18 mouse cellular contexts compared by ENCODE assay signal in the genomic region with DNA sequence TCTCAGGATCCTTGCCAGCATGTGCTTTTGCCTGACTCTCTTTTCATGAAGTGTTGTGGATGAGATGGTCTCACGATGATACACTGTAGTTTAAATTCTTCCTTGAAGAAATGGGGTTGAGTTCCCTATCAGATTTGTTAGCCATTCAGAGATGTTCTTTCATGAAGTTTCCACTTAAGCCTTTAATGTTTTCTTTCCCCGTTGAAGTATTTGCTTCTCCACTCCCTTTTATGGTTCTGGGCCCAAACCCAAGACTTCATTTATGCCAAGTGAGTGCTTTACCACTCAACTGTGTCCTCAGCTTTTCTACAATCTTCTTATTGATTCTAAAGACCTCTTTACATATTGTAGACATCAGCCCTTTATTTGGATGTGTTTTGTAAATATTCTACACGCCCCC.
DNase-seq lines count a peak whose midpoint lies in the region; ATAC-seq and TF ChIP-seq lines count a peak whose summit lies in the region.
"Had no signal": no experiment of that assay in that cellular context is flagged by ENCODE, and none has a peak within 500 bp of the region (broad histone marks: within the 10 kb centered on the region; RNA-seq: fewer than 3 reads in every experiment).

No protein-coding gene starts in this region.

- peak overlapping the region; percentile 65 for H3K4me3 ChIP-seq in megakaryocyte, embryonic 14.5 days (replicated peaks)
- H3K4me3 ChIP-seq in liver, postnatal 0 days (ENCODE audit: low read depth, low read length), result no peak overlapping the region
- H3K4me3 ChIP-seq: embryonic facial prominence, embryonic 13.5 days; forebrain, embryonic 13.5 days; gastrocnemius, adult 2 months; heart, embryonic 12.5 days had no signal

- peaks cover 4% of the 10 kb centered on the region for H3K36me3 ChIP-seq in megakaryocyte, embryonic 14.5 days (replicated peaks; ENCODE audit: low read length)
- H3K36me3 ChIP-seq in liver, postnatal 0 days (replicated peaks; ENCODE audit: insufficient read depth, low read length), result no peaks in the 10 kb centered on the region
- H3K36me3 ChIP-seq: embryonic facial prominence, embryonic 13.5 days; heart, embryonic 12.5 days had no signal

- no peak for ATAC-seq in megakaryocyte, adult 5-6 weeks (ENCODE audit: poor library complexity, severe bottlenecking)
- no peak for ATAC-seq in liver, postnatal 0 days
- no peak for ATAC-seq in erythroblast, adult 5-6 weeks (replicated peaks; ENCODE audit: low FRiP score, poor library complexity, severe bottlenecking)
- ATAC-seq: forebrain, embryonic 13.5 days had no signal

- peaks cover 82% of the 10 kb centered on the region for H3K4me1 ChIP-seq in megakaryocyte, embryonic 14.5 days
- H3K4me1 ChIP-seq in liver, postnatal 0 days (ENCODE audit: insufficient read depth), result peaks cover 24% of the 10 kb centered on the region
- H3K4me1 ChIP-seq: embryonic facial prominence, embryonic 13.5 days; forebrain, embryonic 13.5 days had no signal

- TF ChIP-seq CTCF in liver, postnatal 0 days (IDR thresholded peaks at IDR 0.05; ENCODE audit: low read depth), result no peak

- no peaks in the 10 kb centered on the region for H3K9me3 ChIP-seq in megakaryocyte, embryonic 14.5 days
- no peaks in the 10 kb centered on the region for H3K9me3 ChIP-seq in liver, postnatal 0 days (ENCODE audit: low read length)
- H3K9me3 ChIP-seq: embryonic facial prominence, embryonic 13.5 days; forebrain, embryonic 13.5 days; heart, embryonic 12.5 days had no signal

- no peak for TF ChIP-seq EP300 in liver, postnatal 0 days (IDR thresholded peaks at IDR 0.05; ENCODE audit: low read depth)

- no peaks in the 10 kb centered on the region for H3K27me3 ChIP-seq in megakaryocyte, embryonic 14.5 days (replicated peaks)
- no peaks in the 10 kb centered on the region for H3K27me3 ChIP-seq in liver, postnatal 0 days (ENCODE audit: insufficient read depth, low read length)
- H3K27me3 ChIP-seq: embryonic facial prominence, embryonic 13.5 days; forebrain, embryonic 13.5 days; heart, embryonic 12.5 days had no signal

- DNase-seq in adipocyte (ENCODE audit: low spot score), result peak; percentile 18
- DNase-seq in liver, postnatal 0 days, result no peak
- DNase-seq in lung, postnatal 25 days (ENCODE audit: low spot score), result peak; percentile 75
- DNase-seq in left cerebral cortex, adult 18-20 months (ENCODE audit: low spot score in 2 of 2), result no peak
- no peak for DNase-seq in cerebellum, adult 9-11 months
- DNase-seq: adrenal gland, postnatal 14 days; cerebellum, adult 11-12 months; cerebellum, adult 9-10 months; cerebellum, postnatal 36 days; gastrocnemius, adult 2 months; gastrocnemius, postnatal 25 days; heart, postnatal 36 days had no signal

- H3K27ac ChIP-seq in liver, postnatal 0 days (ENCODE audit: low read depth), result peak overlapping the region; percentile 84; the same call in 1 of the 2 replicates
- H3K27ac ChIP-seq: embryonic facial prominence, embryonic 13.5 days; forebrain, embryonic 13.5 days; gastrocnemius, adult 2 months had no signal

- no peak overlapping the region for H3K9ac ChIP-seq in liver, postnatal 0 days (replicated peaks)
- H3K9ac ChIP-seq: embryonic facial prominence, embryonic 13.5 days; forebrain, embryonic 13.5 days; heart, embryonic 12.5 days had no signal

- WGBS in liver, postnatal 0 days (ENCODE audit: insufficient replicate concordance), result 84% methylated on average over 3 of the region's 3 CpGs

- no peak overlapping the region for H3K4me2 ChIP-seq in liver, postnatal 0 days (ENCODE audit: low read depth, low read length)
- H3K4me2 ChIP-seq: embryonic facial prominence, embryonic 13.5 days; forebrain, embryonic 13.5 days; heart, embryonic 12.5 days had no signal

Comparison
In these comparisons a context has a peak if more than half of its experiments do, and no peak if none do; other contexts are left out.
1. DNase-seq: peak in adipocyte (single experiment) and lung, postnatal 25 days (single experiment); none in liver, postnatal 0 days (single experiment), left cerebral cortex, adult 18-20 months (0 of 2) and cerebellum, adult 9-11 months (single experiment).